Mouse (Mus musculus): ENCODE data around the gene Scamp5. TPM values are rescaled to one million over a fixed set of nuclear protein-coding genes. Genes with fewer than 3 reads are reported as not detected.
A peak's percentile ranks its signal among the peaks of the same experiment; 100 is the strongest.

The Scamp5 gene
- polyA plus RNA-seq, 1 experiment from 2014 or later: 42.4 TPM

GRCm38 (mm10) chr9:57449715-57450114 is 18.1 kb downstream of the Scamp5 start:
- 0 out of 2 replicates have a peak, but pooled peaks have one; percentile 6 for ATAC-seq (ENCODE audit: low FRiP score, low TSS enrichment)
- Histone ChIP-seq H3K36me3 (ENCODE audit: control insufficient read depth, insufficient read depth, low read length) (no peaks in the 10 kb centered on the region), H3K4me3 (ENCODE audit: low read depth, low read length) (no peak overlapping the region), H3K9me3 (ENCODE audit: control insufficient read depth, low read length) (no peaks in the 10 kb centered on the region), H3K9ac (ENCODE audit: low read length) (no peak overlapping the region), H3K27ac (replicated peaks) (no peak overlapping the region), H3K4me1 (replicated peaks; ENCODE audit: control insufficient read depth, insufficient read depth) (no peaks in the 10 kb centered on the region), H3K4me2 (replicated peaks; ENCODE audit: low read depth) (no peak overlapping the region), H3K27me3 (ENCODE audit: control insufficient read depth, insufficient read depth, low read length) (no peaks in the 10 kb centered on the region)
- no peak for DNase-seq (ENCODE audit: low spot score)
- 57% methylated on average over 1 of the region's 1 CpGs for WGBS
- TF ChIP-seq EP300 (optimal IDR thresholded peaks at IDR 0.05) (no peak), CTCF (IDR thresholded peaks at IDR 0.05; ENCODE audit: low read depth) (peak; percentile 63)

- no peaks in the 10 kb centered on the region for H3K27me3 ChIP-seq (ENCODE audit: control insufficient read depth, insufficient read depth, low read length)
- WGBS: 100% methylated on average over 1 of the region's 1 CpGs
- TF ChIP-seq CTCF (IDR thresholded peaks at IDR 0.05; ENCODE audit: low read depth) (no peak), EP300 (optimal IDR thresholded peaks at IDR 0.05) (no peak)
- no peaks in the 10 kb centered on the region for H3K9me3 ChIP-seq (ENCODE audit: control insufficient read depth, low read length)
- H3K27ac ChIP-seq (replicated peaks): no peak overlapping the region
- no peaks in the 10 kb centered on the region for H3K4me1 ChIP-seq (replicated peaks; ENCODE audit: control insufficient read depth, insufficient read depth)
- H3K4me2 ChIP-seq (replicated peaks; ENCODE audit: low read depth): no peak overlapping the region
- H3K9ac ChIP-seq (ENCODE audit: low read length): no peak overlapping the region
- DNase-seq (ENCODE audit: low spot score) (no peak), ATAC-seq (ENCODE audit: low FRiP score, low TSS enrichment) (no peak)
- H3K4me3 ChIP-seq (ENCODE audit: low read depth, low read length): no peak overlapping the region
- H3K36me3 ChIP-seq (ENCODE audit: control insufficient read depth, insufficient read depth, low read length): no peaks in the 10 kb centered on the region
Measured at GRCm38 (mm10) chr9:57440620-57441019, 27.2 kb downstream of the Scamp5 start.

DNA sequence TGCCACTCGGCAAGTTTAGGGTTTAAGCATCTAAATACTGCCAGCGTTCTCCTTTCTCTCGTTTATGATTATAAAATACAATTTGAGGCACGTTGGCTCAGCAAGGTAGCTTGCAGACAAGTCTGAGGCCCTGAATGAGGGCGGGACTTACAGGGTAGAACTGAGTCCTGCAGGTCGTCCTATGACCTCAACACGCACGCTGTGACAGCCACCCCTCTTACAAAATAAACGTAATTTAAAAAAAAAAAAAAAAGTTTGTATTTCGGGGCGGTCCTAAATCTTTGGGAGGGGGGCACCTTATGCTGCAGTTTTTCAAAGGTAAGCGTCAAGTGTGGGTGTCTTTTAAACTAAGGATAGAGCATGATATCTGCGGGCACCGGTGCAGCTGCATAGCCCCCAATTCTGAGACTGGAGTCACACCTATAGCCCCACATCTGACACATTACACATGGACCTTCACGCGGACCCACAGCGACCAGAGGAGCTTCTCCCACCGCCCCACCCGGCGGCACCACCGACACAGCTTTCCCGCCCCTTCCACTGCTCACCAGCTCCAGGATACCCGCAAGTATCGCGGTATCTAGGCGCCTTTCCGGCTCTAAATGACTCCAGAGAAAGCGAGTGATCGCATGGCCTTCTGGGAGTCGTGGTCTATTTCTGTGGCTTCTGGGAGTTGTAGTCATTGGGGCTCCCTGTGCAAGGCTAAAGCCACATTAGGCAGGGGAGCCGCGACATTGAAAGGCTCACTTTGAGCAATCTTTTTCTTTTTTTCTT is 28.2 kb downstream of the Scamp5 start, which contains the start of gene Ppcdc:
Gene Ppcdc, minus strand, starts transcription at position 603 of the 774 bp plus-strand sequence.
- H3K4me2 ChIP-seq (replicated peaks; ENCODE audit: low read depth): peak within 1 kb of the TSS; percentile 71
- DNase-seq (ENCODE audit: low spot score): peak; percentile 92
- no peaks in the 10 kb centered on the region for H3K36me3 ChIP-seq (ENCODE audit: control insufficient read depth, insufficient read depth, low read length)
- H3K27me3 ChIP-seq (ENCODE audit: control insufficient read depth, insufficient read depth, low read length): no peaks in the 10 kb centered on the region
- peak within 1 kb of the TSS; percentile 70 for H3K9ac ChIP-seq (ENCODE audit: low read length)
- 2% methylated on average over 32 of the region's 32 CpGs for WGBS
- TF ChIP-seq EP300 (optimal IDR thresholded peaks at IDR 0.05): peak; percentile 87
- TF ChIP-seq CTCF (IDR thresholded peaks at IDR 0.05; ENCODE audit: low read depth): no peak
- peak; percentile 94 for ATAC-seq (ENCODE audit: low FRiP score, low TSS enrichment)
- H3K9me3 ChIP-seq (ENCODE audit: control insufficient read depth, low read length): no peaks in the 10 kb centered on the region
- peak within 1 kb of the TSS; percentile 84 for H3K27ac ChIP-seq (replicated peaks)
- H3K4me3 ChIP-seq (ENCODE audit: low read depth, low read length): peak within 1 kb of the TSS; percentile 46
- H3K4me1 ChIP-seq (replicated peaks; ENCODE audit: control insufficient read depth, insufficient read depth): no peaks in the 10 kb centered on the region

DNA sequence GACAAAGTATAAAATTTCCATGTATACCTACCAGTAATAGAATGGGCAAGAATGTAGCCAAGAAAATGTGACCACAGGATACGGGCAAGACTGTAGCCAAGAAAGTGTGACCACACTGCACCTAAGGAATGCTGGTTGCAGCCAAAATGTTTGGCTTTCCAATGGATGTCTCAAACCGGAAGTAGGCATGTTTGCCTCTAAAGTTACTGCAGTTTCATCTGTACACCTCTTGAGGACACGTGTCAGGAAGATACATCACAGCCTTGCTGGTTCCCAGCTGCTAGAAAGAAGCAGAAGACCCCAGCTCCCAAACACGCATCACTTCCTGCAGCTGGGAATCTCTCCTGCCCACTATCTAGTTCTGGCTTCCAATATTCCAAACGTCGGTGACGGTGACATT is 28.8 kb downstream of the Scamp5 start:
- peak overlapping the region; percentile 46; the same call in 1 of the 2 replicates for H3K4me3 ChIP-seq (ENCODE audit: low read depth, low read length)
- no peak for DNase-seq (ENCODE audit: low spot score)

DNA sequence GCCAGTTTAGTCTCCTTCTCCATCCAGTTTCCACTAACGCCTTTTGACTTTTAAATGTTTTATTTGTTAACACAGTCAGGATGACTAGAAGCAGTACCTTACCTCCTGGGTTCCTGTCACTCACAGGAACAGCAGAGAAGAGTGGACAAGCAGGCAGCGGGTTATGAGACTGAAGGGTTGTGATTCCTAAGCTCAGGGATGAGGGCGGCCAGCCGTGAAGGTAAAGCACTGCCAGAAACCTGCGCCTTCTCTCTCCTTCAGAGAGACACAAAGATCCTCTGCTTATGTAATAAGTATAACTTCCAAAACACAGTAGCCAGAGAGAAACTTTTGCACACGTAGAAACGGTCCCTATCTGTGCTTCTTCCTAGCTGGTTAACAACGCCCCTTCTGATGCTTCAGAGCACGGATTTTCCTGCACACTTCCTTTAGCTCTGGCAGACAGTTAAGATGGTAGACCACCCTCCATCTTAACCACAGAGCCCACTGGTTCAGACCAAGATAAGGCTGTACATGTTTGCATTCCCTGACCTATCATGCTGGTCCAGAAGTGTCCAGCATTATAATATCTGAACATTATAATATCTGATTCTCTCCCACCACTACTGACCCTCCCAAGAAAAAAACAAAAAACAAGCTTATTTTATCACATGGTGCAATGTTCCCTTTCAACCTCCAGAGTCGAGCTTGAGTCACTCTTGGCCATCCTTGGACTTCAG is 29.8 kb downstream of the Scamp5 start:
- DNase-seq (ENCODE audit: low spot score): no peak
- H3K27me3 ChIP-seq (ENCODE audit: control insufficient read depth, insufficient read depth, low read length): no peaks in the 10 kb centered on the region
- H3K36me3 ChIP-seq (ENCODE audit: control insufficient read depth, insufficient read depth, low read length): no peaks in the 10 kb centered on the region
- no peak for ATAC-seq (ENCODE audit: low FRiP score, low TSS enrichment)
- no peak overlapping the region for H3K4me2 ChIP-seq (replicated peaks; ENCODE audit: low read depth)
- TF ChIP-seq EP300 (optimal IDR thresholded peaks at IDR 0.05): no peak
- TF ChIP-seq CTCF (IDR thresholded peaks at IDR 0.05; ENCODE audit: low read depth): no peak
- no peak overlapping the region for H3K9ac ChIP-seq (ENCODE audit: low read length)
- H3K9me3 ChIP-seq (ENCODE audit: control insufficient read depth, low read length): no peaks in the 10 kb centered on the region
- H3K4me3 ChIP-seq (ENCODE audit: low read depth, low read length): no peak overlapping the region
- H3K4me1 ChIP-seq (replicated peaks; ENCODE audit: control insufficient read depth, insufficient read depth): no peaks in the 10 kb centered on the region; the same call in 1 of the 2 replicates
- no peak overlapping the region for H3K27ac ChIP-seq (replicated peaks)
- 70% methylated on average over 10 of the region's 10 CpGs for WGBS

More for the DNA sequence above, 28.8 kb downstream of the Scamp5 start:
- H3K4me1 ChIP-seq (replicated peaks; ENCODE audit: control insufficient read depth, insufficient read depth): no peaks in the 10 kb centered on the region
- no peak for ATAC-seq (ENCODE audit: low FRiP score, low TSS enrichment)
- H3K27ac ChIP-seq (replicated peaks): peak overlapping the region; percentile 84; the same call in 1 of the 2 replicates
- H3K9me3 ChIP-seq (ENCODE audit: control insufficient read depth, low read length): no peaks in the 10 kb centered on the region
- H3K36me3 ChIP-seq (ENCODE audit: control insufficient read depth, insufficient read depth, low read length): no peaks in the 10 kb centered on the region
- no peaks in the 10 kb centered on the region for H3K27me3 ChIP-seq (ENCODE audit: control insufficient read depth, insufficient read depth, low read length)
- peak overlapping the region; percentile 71 for H3K4me2 ChIP-seq (replicated peaks; ENCODE audit: low read depth)
- TF ChIP-seq CTCF (IDR thresholded peaks at IDR 0.05; ENCODE audit: low read depth) (no peak), EP300 (optimal IDR thresholded peaks at IDR 0.05) (no peak)
- peak overlapping the region; percentile 70 for H3K9ac ChIP-seq (ENCODE audit: low read length)
- 26% methylated on average over 7 of the region's 7 CpGs for WGBS
